Mouse (Mus musculus) myocyte (in vitro differentiated cells): Measurements from ENCODE around the gene Fam184b. TPM values are rescaled to one million over a fixed set of nuclear protein-coding genes. Genes with fewer than 3 reads are reported as not detected.

ENCODE experiments used
- H3K27me3 ChIP-seq: one replicate; pipeline ENCODE4 v1.6.1; 2011; ENCODE audit not compliant: control insufficient read depth, insufficient read depth, insufficient read length
- H3K36me3 ChIP-seq: one replicate; pipeline ENCODE4 v1.6.1; 2011; ENCODE audit not compliant: control insufficient read depth, insufficient read depth
- H3K4me2 ChIP-seq: one replicate; pipeline ENCODE4 v1.6.1; 2011; ENCODE audit warnings: low read depth, control low read depth
- H3K4me3 ChIP-seq: one replicate; pipeline ENCODE4 v1.5.1; 2011; ENCODE audit warnings: mild to moderate bottlenecking, control low read depth, moderate library complexity
- H3K79me2 ChIP-seq: one replicate; pipeline ENCODE4 v1.6.1; 2011; ENCODE audit not compliant: control insufficient read depth, insufficient read depth
- H3ac ChIP-seq: one replicate; pipeline ENCODE4 v1.6.1; 2011; ENCODE audit not compliant: control insufficient read depth, insufficient read length
- CEBPB ChIP-seq: IDR thresholded peaks from 2 replicates; pipeline ENCODE4 v1.6.1; 2011; ENCODE audit warnings: mild to moderate bottlenecking, moderate library complexity; ENCODE audit not compliant: poor library complexity, insufficient read depth, severe bottlenecking
- E2F4 ChIP-seq: IDR thresholded peaks from one replicate; pipeline ENCODE4 v1.6.1; 2011; ENCODE audit warnings: mild to moderate bottlenecking, control low read depth, moderate library complexity; ENCODE audit not compliant: insufficient read depth
- MAX ChIP-seq: IDR thresholded peaks from one replicate; pipeline ENCODE4 v1.6.1; 2011; ENCODE audit warnings: low read depth, mild to moderate bottlenecking, control low read depth
- MYOD1 ChIP-seq, 3 experiments: IDR thresholded peaks; one replicate each; pipeline ENCODE4 v1.6.1; 2011; ENCODE audit warnings: control low read depth in 2 of 3, low read depth in 2 of 3, mild to moderate bottlenecking in 2 of 3, moderate library complexity in 1 of 3; ENCODE audit not compliant: insufficient read length in 2 of 3, control insufficient read depth in 1 of 3
- MYOG ChIP-seq, 3 experiments: IDR thresholded peaks; one replicate each; pipeline ENCODE4 v1.6.1; 2011; ENCODE audit warnings: control low read depth in 2 of 3, low read depth in 2 of 3, mild to moderate bottlenecking in 2 of 3; ENCODE audit not compliant: insufficient read length in 2 of 3, control insufficient read depth in 1 of 3, insufficient read depth in 1 of 3
- POLR2A ChIP-seq: IDR thresholded peaks from one replicate; pipeline ENCODE4 v1.6.1; 2011; ENCODE audit warnings: low read depth, mild to moderate bottlenecking, control low read depth, moderate library complexity; ENCODE audit not compliant: insufficient read length
- POLR2AphosphoS2 ChIP-seq: IDR thresholded peaks from one replicate; pipeline ENCODE4 v1.6.1; 2011; ENCODE audit warnings: low read depth, control low read depth; ENCODE audit not compliant: insufficient read length
- REST ChIP-seq: IDR thresholded peaks from one replicate; pipeline ENCODE4 v1.6.1; 2011; ENCODE audit warnings: mild to moderate bottlenecking, control low read depth, moderate library complexity; ENCODE audit not compliant: insufficient read depth, insufficient read length
- SRF ChIP-seq: IDR thresholded peaks from one replicate; pipeline ENCODE4 v1.6.1; 2011; ENCODE audit warnings: low read depth; ENCODE audit not compliant: control insufficient read depth, insufficient read length
- TCF12 ChIP-seq: IDR thresholded peaks from one replicate; pipeline ENCODE4 v1.6.1; 2011; ENCODE audit warnings: mild to moderate bottlenecking, control low read depth; ENCODE audit not compliant: poor library complexity, insufficient read depth, severe bottlenecking
- TCF3 ChIP-seq: IDR thresholded peaks from one replicate; pipeline ENCODE4 v1.6.1; 2011; ENCODE audit warnings: low read depth, control low read depth; ENCODE audit not compliant: insufficient read length
- USF1 ChIP-seq: IDR thresholded peaks from one replicate; pipeline ENCODE4 v1.6.1; 2011; ENCODE audit warnings: low read depth, mild to moderate bottlenecking, control low read depth, moderate library complexity
- polyA plus RNA-seq: library from polyadenylated mRNA; unstranded; fragments of >200 nt; fragmentation: generic; extraction: Trizol; gene quantifications from one replicate; pipeline ENCODE4 v1.2.1, GENCODE M21; 2012; ENCODE audit warnings: missing spikeins

Gene Fam184b
- polyA plus RNA-seq, 1 experiment = 0.01 TPM

- no peak overlapping the region for H3K4me3 ChIP-seq
- no peak overlapping the region for H3ac ChIP-seq
- TF ChIP-seq POLR2A (no peak), CEBPB (no peak), E2F4 (no peak), POLR2AphosphoS2 (no peak), MYOD1 (IDR thresholded peaks at IDR 0.05; ENCODE audit: control insufficient read depth in 1 of 3, insufficient read length in 2 of 3, low read depth in 2 of 3) (no peak), TCF12 (no peak), TCF3 (no peak), MAX (no peak), REST (no peak), USF1 (no peak), MYOG (IDR thresholded peaks at IDR 0.05; ENCODE audit: control insufficient read depth in 1 of 3, insufficient read depth in 1 of 3, insufficient read length in 2 of 3, low read depth in 2 of 3) (no peak), SRF (no peak)
- H3K4me2 ChIP-seq = no peak overlapping the region
- H3K27me3 ChIP-seq = no peaks in the 10 kb centered on the region
- H3K36me3 ChIP-seq = peaks cover 46% of the 10 kb centered on the region
- H3K79me2 ChIP-seq = no peaks in the 10 kb centered on the region
These were observed 126.5 kb downstream of the Fam184b start for GRCm38 (mm10) chr5:45512908-45513307.

- peaks cover 57% of the 10 kb centered on the region for H3K36me3 ChIP-seq
- no peaks in the 10 kb centered on the region for H3K79me2 ChIP-seq
- TF ChIP-seq TCF3 (no peak), MYOD1 (IDR thresholded peaks at IDR 0.05; ENCODE audit: control insufficient read depth in 1 of 3, insufficient read length in 2 of 3, low read depth in 2 of 3) (no peak), MYOG (IDR thresholded peaks at IDR 0.05; ENCODE audit: control insufficient read depth in 1 of 3, insufficient read depth in 1 of 3, insufficient read length in 2 of 3, low read depth in 2 of 3) (no peak), POLR2AphosphoS2 (no peak), USF1 (no peak), SRF (no peak), MAX (no peak), TCF12 (no peak), E2F4 (no peak), POLR2A (no peak), CEBPB (no peak), REST (no peak)
- H3ac ChIP-seq = no peak overlapping the region
- no peaks in the 10 kb centered on the region for H3K27me3 ChIP-seq
- no peak overlapping the region for H3K4me2 ChIP-seq
- no peak overlapping the region for H3K4me3 ChIP-seq
These were observed 129.3 kb downstream of the Fam184b start for GRCm38 (mm10) chr5:45510071-45510470.

GRCm38 (mm10) chr5:45497564-45497963, 141.8 kb downstream of the Fam184b start:
- H3K4me3 ChIP-seq = no peak overlapping the region
- H3K36me3 ChIP-seq = peaks cover 9% of the 10 kb centered on the region
- no peak for TF ChIP-seq MYOD1 (IDR thresholded peaks at IDR 0.05; ENCODE audit: control insufficient read depth in 1 of 3, insufficient read length in 2 of 3, low read depth in 2 of 3)
- no peak for TF ChIP-seq SRF
- no peak for TF ChIP-seq CEBPB
- no peak for TF ChIP-seq MAX
- no peak for TF ChIP-seq E2F4
- TF ChIP-seq TCF3 = no peak
- TF ChIP-seq POLR2AphosphoS2 = no peak
- no peak for TF ChIP-seq REST
- no peak for TF ChIP-seq MYOG (IDR thresholded peaks at IDR 0.05; ENCODE audit: control insufficient read depth in 1 of 3, insufficient read depth in 1 of 3, insufficient read length in 2 of 3, low read depth in 2 of 3)
- TF ChIP-seq TCF12 = no peak
- TF ChIP-seq POLR2A = no peak
- TF ChIP-seq USF1 = no peak
- no peak overlapping the region for H3ac ChIP-seq
- no peak overlapping the region for H3K4me2 ChIP-seq
- no peaks in the 10 kb centered on the region for H3K27me3 ChIP-seq
- peaks cover 12% of the 10 kb centered on the region for H3K79me2 ChIP-seq

GRCm38 (mm10) chr5:45496930-45497550, 142.4 kb downstream of the Fam184b start:
- H3K36me3 ChIP-seq = peaks cover 9% of the 10 kb centered on the region
- H3K4me2 ChIP-seq = no peak overlapping the region
- H3ac ChIP-seq = no peak overlapping the region
- H3K27me3 ChIP-seq = no peaks in the 10 kb centered on the region
- TF ChIP-seq REST = no peak
- no peak for TF ChIP-seq TCF3
- TF ChIP-seq USF1 = no peak
- TF ChIP-seq POLR2A = no peak
- no peak for TF ChIP-seq E2F4
- no peak for TF ChIP-seq CEBPB
- TF ChIP-seq MYOG (IDR thresholded peaks at IDR 0.05; ENCODE audit: control insufficient read depth in 1 of 3, insufficient read depth in 1 of 3, insufficient read length in 2 of 3, low read depth in 2 of 3) = no peak
- TF ChIP-seq MYOD1 (IDR thresholded peaks at IDR 0.05; ENCODE audit: control insufficient read depth in 1 of 3, insufficient read length in 2 of 3, low read depth in 2 of 3) = no peak
- no peak for TF ChIP-seq TCF12
- TF ChIP-seq SRF = no peak
- no peak for TF ChIP-seq MAX
- TF ChIP-seq POLR2AphosphoS2 = no peak
- no peak overlapping the region for H3K4me3 ChIP-seq
- peaks cover 12% of the 10 kb centered on the region for H3K79me2 ChIP-seq
